ENCODE assay signal across 11 mouse cellular contexts in the genomic region with DNA sequence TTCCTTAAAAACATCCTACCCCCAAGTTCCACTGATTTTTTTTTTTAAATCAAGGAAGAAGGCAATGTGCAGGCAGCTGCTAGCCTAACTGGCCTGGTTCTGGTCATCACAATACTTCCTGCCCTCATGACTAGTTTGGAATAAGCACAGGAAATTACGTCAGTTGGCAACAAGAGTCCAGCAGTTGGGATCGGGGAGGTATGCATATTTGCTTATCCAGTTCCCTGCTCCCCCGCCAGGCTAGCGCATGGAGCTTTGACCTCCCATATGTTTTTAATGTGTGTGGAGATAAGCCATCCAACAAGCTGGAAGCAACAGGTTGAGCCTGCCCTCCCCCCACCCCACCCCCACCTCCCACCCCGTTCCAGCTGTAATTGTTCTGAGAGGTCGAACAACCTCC.
DNase-seq lines count a peak whose midpoint lies in the region; ATAC-seq and TF ChIP-seq lines count a peak whose summit lies in the region.
"Had no signal": no experiment of that assay in that cellular context is flagged by ENCODE, and none has a peak within 500 bp of the region (broad histone marks: within the 10 kb centered on the region; RNA-seq: fewer than 3 reads in every experiment).

No protein-coding gene starts in this region.

- H3K4me3 ChIP-seq in heart, embryonic 11.5 days (ENCODE audit: low read depth, low read length): no peak overlapping the region
- no peak overlapping the region for H3K4me3 ChIP-seq in midbrain, embryonic 11.5 days (ENCODE audit: low read depth, low read length)
- H3K4me3 ChIP-seq in midbrain, postnatal 0 days (ENCODE audit: low read depth, low read length): no peak overlapping the region
- H3K4me3 ChIP-seq: liver, embryonic 13.5 days; neural tube, embryonic 12.5 days had no signal

- 43% methylated on average over 6 of the region's 6 CpGs for WGBS in heart, embryonic 11.5 days (ENCODE audit: insufficient replicate concordance)
- 77% methylated on average over 6 of the region's 6 CpGs for WGBS in midbrain, embryonic 11.5 days
- WGBS in midbrain, postnatal 0 days: 75% methylated on average over 6 of the region's 6 CpGs

- H3K4me1 ChIP-seq in heart, embryonic 11.5 days (ENCODE audit: control insufficient read depth, insufficient read depth, low read length): peaks cover 4% of the 10 kb centered on the region; the same call in 1 of the 2 replicates
- peaks cover 9% of the 10 kb centered on the region for H3K4me1 ChIP-seq in midbrain, embryonic 11.5 days (ENCODE audit: control insufficient read depth, insufficient read depth, low read length)
- no peaks in the 10 kb centered on the region for H3K4me1 ChIP-seq in midbrain, postnatal 0 days (ENCODE audit: insufficient read depth, low read length)

- H3K9ac ChIP-seq in heart, embryonic 11.5 days (ENCODE audit: low read depth, low read length): no peak overlapping the region
- no peak overlapping the region for H3K9ac ChIP-seq in midbrain, embryonic 11.5 days (ENCODE audit: low read length)
- no peak overlapping the region for H3K9ac ChIP-seq in midbrain, postnatal 0 days (replicated peaks; ENCODE audit: low read length, poor library complexity, severe bottlenecking)
- H3K9ac ChIP-seq: hindbrain, embryonic 14.5 days; liver, embryonic 13.5 days; neural tube, embryonic 12.5 days had no signal

- no peak overlapping the region for H3K4me2 ChIP-seq in heart, embryonic 11.5 days
- H3K4me2 ChIP-seq in midbrain, embryonic 11.5 days: no peak overlapping the region
- no peak overlapping the region for H3K4me2 ChIP-seq in midbrain, postnatal 0 days (ENCODE audit: low read depth, low read length, poor library complexity, severe bottlenecking)
- H3K4me2 ChIP-seq: hindbrain, embryonic 14.5 days; liver, embryonic 13.5 days; neural tube, embryonic 12.5 days had no signal

- H3K36me3 ChIP-seq in heart, embryonic 11.5 days (ENCODE audit: control insufficient read depth, insufficient read depth, low read length): no peaks in the 10 kb centered on the region
- no peaks in the 10 kb centered on the region for H3K36me3 ChIP-seq in midbrain, embryonic 11.5 days (ENCODE audit: control insufficient read depth, insufficient read depth, low read length)
- no peaks in the 10 kb centered on the region for H3K36me3 ChIP-seq in midbrain, postnatal 0 days (ENCODE audit: insufficient read depth, low read length)
- H3K36me3 ChIP-seq: liver, embryonic 13.5 days; neural tube, embryonic 12.5 days had no signal

- intact Hi-C loops in heart, postnatal 10 days (cut with DNase I): no loop called here

- H3K27ac ChIP-seq in heart, embryonic 11.5 days (ENCODE audit: low read depth, low read length): no peak overlapping the region
- H3K27ac ChIP-seq in midbrain, embryonic 11.5 days (ENCODE audit: low read depth, low read length): no peak overlapping the region
- no peak overlapping the region for H3K27ac ChIP-seq in midbrain, postnatal 0 days (ENCODE audit: low read depth, low read length)
- H3K27ac ChIP-seq: hindbrain, embryonic 14.5 days; liver, embryonic 13.5 days; neural tube, embryonic 12.5 days had no signal

- TF ChIP-seq CTCF in midbrain, postnatal 0 days (IDR thresholded peaks at IDR 0.05): no peak

- peak; percentile 98 for DNase-seq in heart, adult 11 months
- peak; percentile 64 for DNase-seq in midbrain, embryonic 11.5 days (ENCODE audit: low spot score, missing footprints)
- no peak for DNase-seq in midbrain, postnatal 0 days (ENCODE audit: low spot score)
- peak; percentile 81 to 83 for DNase-seq in heart, postnatal 10 days
- no peak for DNase-seq in adrenal gland, adult 8-10 months
- no peak for DNase-seq in thymus, postnatal 25 days
- DNase-seq in cerebellum, adult 11-12 months: no peak
- DNase-seq: liver, embryonic 13.5 days had no signal

- H3K27me3 ChIP-seq in heart, embryonic 11.5 days (ENCODE audit: control insufficient read depth, insufficient read depth, low read length): no peaks in the 10 kb centered on the region
- no peaks in the 10 kb centered on the region for H3K27me3 ChIP-seq in midbrain, embryonic 11.5 days (ENCODE audit: control insufficient read depth, insufficient read depth, low read length)
- no peaks in the 10 kb centered on the region for H3K27me3 ChIP-seq in midbrain, postnatal 0 days (ENCODE audit: insufficient read depth, low read length)
- H3K27me3 ChIP-seq: liver, embryonic 13.5 days; neural tube, embryonic 12.5 days had no signal

- no peaks in the 10 kb centered on the region for H3K9me3 ChIP-seq in heart, embryonic 11.5 days (replicated peaks; ENCODE audit: control insufficient read depth, low read length)
- H3K9me3 ChIP-seq in midbrain, embryonic 11.5 days (ENCODE audit: control insufficient read depth, low read length): no peaks in the 10 kb centered on the region
- no peaks in the 10 kb centered on the region for H3K9me3 ChIP-seq in midbrain, postnatal 0 days (ENCODE audit: low read length)
- H3K9me3 ChIP-seq: liver, embryonic 13.5 days; neural tube, embryonic 12.5 days had no signal

- ATAC-seq in heart, embryonic 11.5 days (replicated peaks; ENCODE audit: insufficient number of reproducible peaks, low FRiP score, low TSS enrichment): no peak; the same call in 1 of the 2 replicates
- ATAC-seq in midbrain, embryonic 11.5 days (ENCODE audit: low FRiP score): no peak
- ATAC-seq in midbrain, postnatal 0 days (ENCODE audit: low FRiP score): no peak

Comparison
In these comparisons a context has a peak if more than half of its experiments do, and no peak if none do; other contexts are left out.
1. DNase-seq: peak in heart, adult 11 months (single experiment), midbrain, embryonic 11.5 days (single experiment) and heart, postnatal 10 days (2 of 2); none in midbrain, postnatal 0 days (single experiment), adrenal gland, adult 8-10 months (single experiment), thymus, postnatal 25 days (single experiment) and cerebellum, adult 11-12 months (single experiment).